Mouse (Mus musculus): ENCODE data around the gene Rcbtb2. TPM values are rescaled to one million over a fixed set of nuclear protein-coding genes. Genes with fewer than 3 reads are reported as not detected.
A peak's percentile ranks its signal among the peaks of the same experiment; 100 is the strongest.

Rcbtb2 gene
- total RNA-seq, 1 experiment from 2014 or later, result 50.0 TPM

DNA sequence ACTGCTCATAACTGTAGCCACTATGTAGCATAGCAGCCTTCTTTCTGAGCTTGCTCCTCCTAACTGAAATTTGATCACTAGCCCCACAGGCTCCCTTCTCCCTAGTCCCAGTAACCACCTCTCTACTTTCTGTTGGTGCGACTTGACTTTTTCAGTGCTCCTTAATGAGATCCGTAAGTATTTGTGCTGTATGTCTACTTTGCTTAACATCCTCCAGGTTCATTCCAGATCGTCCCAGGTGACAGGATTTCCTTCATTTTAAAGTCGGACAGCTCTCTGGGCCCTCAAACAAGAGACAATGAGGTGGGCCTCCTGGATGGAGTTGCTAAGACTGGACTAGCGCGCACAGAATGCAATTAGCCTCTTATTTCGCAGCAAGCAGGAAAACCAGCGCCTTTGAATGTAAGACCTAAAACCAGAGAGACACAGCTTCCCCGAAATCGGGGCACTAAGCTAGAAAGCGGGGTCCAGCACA lies 19.6 kb downstream of the Rcbtb2 start:
- no peak for ATAC-seq (replicated peaks; ENCODE audit: insufficient number of reproducible peaks, low FRiP score, low TSS enrichment, poor library complexity, severe bottlenecking)

DNA sequence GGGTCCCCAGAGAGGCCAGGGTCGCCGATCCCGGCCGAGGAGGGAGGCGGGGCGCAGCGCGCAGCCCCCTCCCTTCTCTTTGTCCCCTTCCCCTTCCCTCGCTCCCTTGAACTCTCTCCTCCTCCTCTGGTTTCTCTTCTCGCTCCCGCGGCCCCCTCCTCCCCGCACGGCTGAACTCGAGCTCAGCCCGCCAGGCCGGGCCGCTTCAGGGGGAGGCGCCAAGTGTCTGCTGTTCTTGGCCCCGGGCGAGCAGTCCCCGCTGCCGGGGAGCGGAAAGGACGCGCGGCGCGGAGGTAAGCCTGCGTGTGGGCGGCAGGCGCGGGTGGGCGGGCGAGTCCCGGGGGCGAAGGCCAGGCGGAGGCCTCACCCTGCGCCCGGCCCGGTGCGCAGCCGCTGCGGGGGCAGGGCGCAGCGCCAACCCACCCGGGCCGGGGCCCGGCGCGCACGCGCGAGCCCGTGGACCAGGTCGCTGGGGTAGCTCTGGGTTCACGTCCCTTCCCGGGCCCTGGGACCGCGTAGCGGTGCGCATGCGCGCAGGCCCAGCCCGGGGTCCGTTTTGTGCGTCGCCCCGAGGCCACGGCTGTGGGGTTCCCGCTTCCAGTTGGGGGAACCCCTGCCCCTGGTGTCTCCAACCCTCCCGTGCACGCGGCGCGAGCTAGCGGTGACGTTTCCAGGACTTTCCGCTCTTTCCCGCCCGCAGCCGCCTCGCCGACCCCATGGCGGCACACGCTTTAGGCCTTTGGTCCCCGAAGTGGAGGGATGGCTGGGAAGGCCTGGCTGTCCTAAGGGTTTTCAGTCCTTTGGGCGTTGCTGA lies 20.3 kb downstream of the Rcbtb2 start:
- ATAC-seq (replicated peaks; ENCODE audit: insufficient number of reproducible peaks, low FRiP score, low TSS enrichment, poor library complexity, severe bottlenecking), result peak; percentile 67

DNA sequence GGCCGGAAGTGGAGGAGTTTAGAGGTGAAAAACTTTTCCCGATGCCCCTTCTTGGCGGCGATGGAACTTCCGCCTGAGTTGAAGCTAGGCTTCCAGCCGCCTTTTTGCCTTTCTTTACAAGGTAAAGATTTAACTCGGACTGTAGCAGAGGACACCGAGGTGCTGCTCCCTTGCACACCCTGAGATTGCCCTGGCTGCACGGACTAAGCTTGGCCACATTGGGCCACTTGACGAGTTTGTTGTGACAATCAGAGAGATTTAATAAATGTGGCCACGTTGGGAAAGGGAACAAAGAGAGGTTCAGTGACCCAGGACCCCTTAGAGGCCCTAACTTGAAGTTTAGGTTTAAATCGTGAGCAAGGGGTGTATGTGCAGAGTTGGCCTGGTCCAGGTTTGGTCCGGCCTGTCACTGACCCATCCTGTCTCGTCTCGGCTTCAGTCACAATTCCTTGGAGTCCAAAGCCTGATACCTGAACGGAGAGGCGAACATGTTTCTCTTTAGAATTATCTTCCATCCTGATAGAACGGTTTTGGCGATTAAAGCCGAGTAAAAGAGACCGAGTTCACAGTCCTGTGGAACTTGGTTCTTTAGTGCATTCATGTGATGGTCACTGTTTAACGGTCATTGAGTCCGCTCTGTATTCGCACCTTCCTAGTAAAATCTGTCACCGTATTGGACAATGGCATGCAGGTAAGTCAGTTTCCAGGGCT lies 21.0 kb downstream of the Rcbtb2 start:
- ATAC-seq (replicated peaks; ENCODE audit: insufficient number of reproducible peaks, low FRiP score, low TSS enrichment, poor library complexity, severe bottlenecking), result no peak

DNA sequence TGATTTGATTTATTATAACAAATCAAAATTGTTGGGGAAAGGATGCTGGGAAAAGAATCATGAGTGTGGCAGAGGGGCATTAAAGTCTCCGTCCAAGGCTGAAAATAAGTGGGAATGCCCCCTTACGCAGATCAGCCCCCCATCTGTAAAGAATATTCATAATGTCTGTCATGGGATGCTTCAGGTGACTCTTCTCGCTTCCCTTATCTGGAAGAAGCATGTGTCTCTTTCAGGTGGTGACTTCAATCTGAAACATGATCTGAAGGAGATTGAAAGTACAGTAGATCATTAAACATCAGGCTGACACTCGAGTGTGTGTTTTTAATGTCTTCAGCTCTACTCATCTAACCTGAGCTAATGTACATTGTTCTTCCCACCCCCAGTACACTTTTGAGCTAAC lies 22.7 kb downstream of the Rcbtb2 start:
- no peak for ATAC-seq (replicated peaks; ENCODE audit: insufficient number of reproducible peaks, low FRiP score, low TSS enrichment, poor library complexity, severe bottlenecking)

DNA sequence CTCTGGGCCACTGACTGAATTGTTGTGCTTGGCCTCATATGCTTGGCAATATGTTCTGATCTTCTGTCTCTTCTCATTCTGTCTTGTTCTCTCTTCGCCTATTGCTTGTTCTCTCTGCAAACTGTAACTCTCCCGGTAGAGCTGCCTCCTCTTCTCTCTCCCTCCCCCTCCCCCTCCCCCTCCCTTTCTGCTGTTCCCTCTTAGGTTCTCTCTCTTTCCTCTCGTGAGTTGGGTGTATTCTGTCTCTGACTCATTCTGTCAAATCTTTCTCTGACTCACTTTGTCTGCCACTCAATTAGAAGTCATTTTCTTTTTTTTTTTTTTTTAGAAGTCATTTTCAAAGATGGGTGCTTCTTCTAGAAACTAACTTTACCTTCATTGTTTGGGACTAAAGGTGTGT lies 23.9 kb downstream of the Rcbtb2 start:
- ATAC-seq (replicated peaks; ENCODE audit: insufficient number of reproducible peaks, low FRiP score, low TSS enrichment, poor library complexity, severe bottlenecking), result no peak

DNA sequence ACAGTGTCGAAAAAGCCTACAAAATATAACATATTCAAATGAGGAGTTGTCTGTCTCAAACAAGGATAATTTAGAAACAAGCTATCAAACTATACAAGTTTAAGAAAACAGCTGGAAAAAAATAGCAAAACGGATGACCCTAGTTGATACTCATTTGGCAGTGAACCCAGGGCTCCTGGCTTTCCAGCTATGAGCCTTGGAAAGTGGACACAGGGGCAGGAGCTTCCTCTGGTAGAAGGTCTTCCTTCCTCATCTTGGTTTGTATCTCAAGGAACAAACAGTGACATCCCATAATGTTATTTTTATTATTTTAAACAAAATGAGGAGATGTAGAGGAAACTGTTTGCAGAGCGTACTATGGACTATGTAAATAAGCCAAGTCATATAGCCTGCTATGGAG lies 25.3 kb downstream of the Rcbtb2 start:
- no peak for ATAC-seq (replicated peaks; ENCODE audit: insufficient number of reproducible peaks, low FRiP score, low TSS enrichment, poor library complexity, severe bottlenecking)

DNA sequence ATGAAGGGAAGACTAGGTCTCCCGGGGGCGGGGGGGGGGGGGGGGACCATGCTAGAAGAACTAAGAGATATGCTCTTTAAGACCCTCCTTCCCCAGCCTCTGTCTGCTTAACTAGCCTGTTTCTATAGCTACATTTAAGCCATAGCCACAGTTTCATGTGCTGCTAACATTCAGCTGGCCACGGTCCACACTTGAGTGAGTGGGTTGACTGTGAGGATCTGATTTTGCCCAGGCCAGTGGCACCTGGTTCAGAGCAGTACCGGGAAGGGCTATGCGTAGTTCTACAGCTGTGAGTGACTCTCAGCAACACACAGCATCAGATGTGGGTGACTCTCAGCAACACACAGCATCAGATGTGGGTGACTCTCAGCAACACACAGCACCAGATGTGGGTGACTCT lies 38.5 kb downstream of the Rcbtb2 start:
- no peak for ATAC-seq (replicated peaks; ENCODE audit: insufficient number of reproducible peaks, low FRiP score, low TSS enrichment, poor library complexity, severe bottlenecking)

DNA sequence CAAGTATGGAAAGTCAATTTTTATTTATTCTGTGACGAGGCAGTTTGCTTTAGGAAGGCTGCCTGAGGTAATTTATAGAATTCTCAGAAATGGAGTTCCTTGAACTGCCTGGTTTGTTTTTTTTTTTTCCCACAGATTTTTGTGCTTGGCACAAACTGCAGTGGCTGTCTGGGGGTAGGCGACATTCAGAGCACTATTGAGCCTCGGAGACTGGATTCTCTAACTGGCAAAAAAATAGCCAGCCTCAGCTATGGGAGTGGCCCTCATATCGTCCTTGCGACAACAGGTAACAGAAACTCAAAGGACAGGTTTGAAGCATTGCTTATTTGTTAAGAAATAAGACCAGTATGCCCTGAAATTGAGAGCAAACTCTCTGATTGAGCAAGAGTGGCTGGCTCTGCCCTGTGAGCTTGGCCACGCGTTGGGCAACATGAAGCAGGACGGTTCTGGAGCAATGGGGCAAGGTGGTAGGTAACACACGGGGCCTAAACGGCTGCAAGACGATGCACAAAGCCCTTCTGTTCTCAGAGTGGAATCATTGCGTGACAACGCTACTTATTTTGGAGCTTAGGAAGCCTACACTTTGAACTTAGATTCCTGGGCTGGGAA lies 39.5 kb downstream of the Rcbtb2 start:
- ATAC-seq (replicated peaks; ENCODE audit: insufficient number of reproducible peaks, low FRiP score, low TSS enrichment, poor library complexity, severe bottlenecking), result no peak

DNA sequence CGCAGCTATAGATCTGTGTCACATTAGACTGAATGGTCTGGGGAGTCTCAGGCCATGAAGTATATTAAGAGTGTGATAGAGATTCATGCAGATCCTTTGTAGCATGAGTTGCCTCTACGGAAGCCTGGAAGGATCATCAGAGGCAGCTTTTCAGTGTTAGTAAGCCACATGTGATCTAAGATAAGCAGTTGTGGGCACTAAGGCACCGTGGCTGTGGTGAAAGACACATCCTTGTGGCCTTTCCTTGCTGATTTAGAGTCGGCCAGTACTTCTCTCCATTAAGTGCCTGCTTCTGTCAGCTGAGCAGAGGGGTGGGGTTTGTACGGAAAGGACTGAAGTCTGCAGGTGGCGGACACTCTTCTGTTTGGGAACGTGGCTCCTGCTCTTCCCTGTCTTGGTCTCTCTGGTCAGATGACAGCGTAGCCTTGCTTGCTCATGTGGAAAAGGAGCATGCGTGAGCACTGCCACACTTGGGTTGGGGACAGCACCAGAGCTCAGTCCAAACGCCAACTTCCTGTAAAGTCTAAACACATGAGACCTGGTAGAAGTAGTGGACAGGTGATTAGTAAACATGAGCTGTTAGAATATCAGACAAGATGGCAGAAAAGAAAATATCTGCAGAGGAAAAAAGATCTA lies 40.6 kb downstream of the Rcbtb2 start:
- ATAC-seq (replicated peaks; ENCODE audit: insufficient number of reproducible peaks, low FRiP score, low TSS enrichment, poor library complexity, severe bottlenecking), result no peak

DNA sequence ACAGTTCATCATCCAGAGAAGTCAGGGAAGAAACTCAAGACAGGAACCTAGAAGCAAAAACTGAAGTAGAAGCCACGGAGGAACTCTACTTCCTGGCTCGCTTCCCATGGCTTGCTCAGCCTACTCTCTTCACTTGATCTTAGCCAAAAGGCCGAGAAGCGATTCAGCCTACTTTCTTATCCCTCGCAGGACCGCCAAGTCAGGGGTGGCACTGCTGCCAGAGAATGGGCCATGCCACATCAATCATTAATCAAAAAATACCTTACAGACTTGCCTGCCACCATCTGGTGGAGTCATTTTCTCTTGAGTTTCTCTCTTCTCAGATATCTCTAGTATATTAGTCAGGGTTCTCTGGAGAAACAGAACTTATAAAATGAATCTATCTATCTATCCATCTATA lies 42.3 kb downstream of the Rcbtb2 start:
- ATAC-seq (replicated peaks; ENCODE audit: insufficient number of reproducible peaks, low FRiP score, low TSS enrichment, poor library complexity, severe bottlenecking), result no peak

DNA sequence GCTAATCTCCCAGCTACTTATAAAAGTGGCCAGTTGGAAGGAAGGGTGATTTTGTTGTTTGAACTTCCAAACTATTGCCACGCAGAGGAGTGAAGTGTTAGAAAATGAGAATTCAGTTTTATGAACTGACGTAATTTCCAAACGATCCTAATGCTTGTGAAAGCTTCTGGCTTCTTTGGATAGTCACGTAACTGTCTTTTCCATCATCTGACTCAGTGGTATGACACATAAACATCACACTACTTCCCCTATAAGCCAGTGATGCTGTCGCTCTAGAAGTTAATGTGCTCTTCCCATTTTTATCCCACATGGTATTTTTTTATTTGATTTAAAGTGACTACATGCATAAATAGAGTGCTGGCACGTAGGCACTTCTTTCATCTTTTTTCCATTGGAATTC lies 45.8 kb downstream of the Rcbtb2 start:
- ATAC-seq (replicated peaks; ENCODE audit: insufficient number of reproducible peaks, low FRiP score, low TSS enrichment, poor library complexity, severe bottlenecking), result peak; percentile 67

DNA sequence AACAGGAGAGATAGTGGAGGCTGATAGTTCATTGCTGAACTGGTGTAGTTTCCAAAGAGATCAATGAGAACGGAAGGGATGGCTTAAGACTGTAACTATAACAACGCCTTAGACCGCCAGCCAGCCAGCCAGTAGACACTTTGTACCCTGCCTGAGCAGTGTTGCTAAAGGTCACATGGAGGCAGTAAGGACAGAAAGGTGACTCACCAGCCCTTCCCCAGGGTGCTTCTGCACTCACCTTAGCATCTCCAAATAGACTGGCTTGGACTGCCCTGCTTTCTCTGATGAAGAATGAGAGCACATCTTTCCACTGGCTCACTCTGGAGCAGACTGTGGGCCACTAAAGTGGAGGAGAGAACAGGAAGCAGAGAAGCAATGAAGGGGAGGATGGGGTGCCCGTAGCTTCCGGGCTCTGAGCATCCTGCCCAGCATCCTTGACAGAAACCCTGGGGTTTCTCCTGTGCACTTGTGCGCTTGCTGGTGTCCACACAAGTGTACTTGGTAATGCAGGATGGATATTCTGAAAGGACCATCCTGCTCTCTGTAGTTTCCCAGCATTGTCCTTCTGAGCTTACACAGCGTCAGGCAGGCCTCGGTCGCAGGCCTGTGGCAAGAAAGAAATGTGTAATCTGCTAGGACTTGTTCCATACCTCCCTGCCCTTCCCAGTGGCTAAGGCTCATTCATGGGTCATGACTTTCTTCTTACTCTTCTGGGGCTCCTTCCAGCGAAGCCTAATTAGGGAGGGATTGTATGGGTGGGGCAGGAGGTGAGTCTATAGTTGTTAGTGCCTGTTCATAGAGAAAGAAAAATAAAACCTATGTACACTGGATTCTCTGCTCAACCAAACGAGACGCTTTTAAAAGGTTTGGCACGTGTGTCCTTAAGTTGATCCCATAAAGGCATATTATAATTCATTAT lies 47.3 kb downstream of the Rcbtb2 start:
- ATAC-seq (replicated peaks; ENCODE audit: insufficient number of reproducible peaks, low FRiP score, low TSS enrichment, poor library complexity, severe bottlenecking), result no peak

DNA sequence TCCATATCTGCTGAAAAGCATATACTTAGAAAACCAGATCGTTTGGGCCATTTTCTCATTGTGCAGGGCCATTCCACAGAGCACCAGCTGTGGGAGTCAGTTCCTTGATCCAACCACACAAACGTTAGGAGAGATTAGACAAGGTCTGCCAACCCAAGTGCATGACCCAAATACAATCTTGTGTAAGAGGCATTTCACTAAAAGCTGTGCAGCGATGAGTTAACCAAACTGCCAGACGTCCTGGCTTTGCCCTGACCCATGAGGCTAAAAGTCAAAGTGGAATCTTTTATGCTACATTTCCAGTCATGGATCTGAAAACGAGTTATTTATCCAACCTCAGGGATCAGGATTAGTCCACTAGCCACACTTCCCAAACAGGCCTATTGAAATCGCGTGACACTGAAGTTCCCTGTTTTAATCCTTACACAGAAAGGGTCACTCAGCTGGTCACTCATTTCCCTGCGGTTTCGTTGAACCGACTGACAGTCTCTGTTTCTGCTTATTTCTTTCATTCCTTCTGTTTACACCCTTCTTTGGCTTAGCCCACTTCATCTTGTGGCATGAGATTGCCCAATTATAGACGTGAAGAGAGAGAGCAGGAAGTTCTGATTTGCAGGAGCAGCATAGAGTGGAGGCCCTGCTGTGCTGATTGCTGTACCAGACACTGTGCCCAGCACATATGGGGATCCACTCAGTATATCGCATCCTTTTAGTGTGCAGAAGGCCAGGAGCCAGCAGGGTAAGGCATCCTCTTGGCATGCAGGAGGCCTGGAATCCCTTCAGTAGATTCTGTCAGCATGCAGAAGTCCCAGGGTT lies 49.6 kb downstream of the Rcbtb2 start:
- peak; percentile 65 for ATAC-seq (replicated peaks; ENCODE audit: insufficient number of reproducible peaks, low FRiP score, low TSS enrichment, poor library complexity, severe bottlenecking)

DNA sequence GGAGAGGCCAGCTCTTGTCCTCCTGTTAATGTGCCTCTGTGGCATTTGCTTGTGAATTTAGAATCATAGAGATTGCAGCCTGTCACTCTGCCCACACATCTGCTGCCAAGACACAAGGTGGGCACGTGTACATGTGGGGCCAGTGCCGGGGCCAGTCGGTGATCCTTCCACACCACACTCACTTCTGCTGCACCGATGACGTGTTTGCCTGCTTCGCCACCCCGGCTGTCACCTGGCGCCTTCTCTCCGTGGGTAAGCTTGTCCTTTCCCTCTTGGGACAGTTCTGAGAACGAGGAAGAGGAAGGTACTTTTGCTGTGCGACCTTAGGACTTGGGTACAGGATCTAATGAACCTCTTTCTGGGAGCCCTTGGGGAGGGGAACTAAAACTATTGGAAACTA lies 50.8 kb downstream of the Rcbtb2 start:
- no peak for ATAC-seq (replicated peaks; ENCODE audit: insufficient number of reproducible peaks, low FRiP score, low TSS enrichment, poor library complexity, severe bottlenecking)

DNA sequence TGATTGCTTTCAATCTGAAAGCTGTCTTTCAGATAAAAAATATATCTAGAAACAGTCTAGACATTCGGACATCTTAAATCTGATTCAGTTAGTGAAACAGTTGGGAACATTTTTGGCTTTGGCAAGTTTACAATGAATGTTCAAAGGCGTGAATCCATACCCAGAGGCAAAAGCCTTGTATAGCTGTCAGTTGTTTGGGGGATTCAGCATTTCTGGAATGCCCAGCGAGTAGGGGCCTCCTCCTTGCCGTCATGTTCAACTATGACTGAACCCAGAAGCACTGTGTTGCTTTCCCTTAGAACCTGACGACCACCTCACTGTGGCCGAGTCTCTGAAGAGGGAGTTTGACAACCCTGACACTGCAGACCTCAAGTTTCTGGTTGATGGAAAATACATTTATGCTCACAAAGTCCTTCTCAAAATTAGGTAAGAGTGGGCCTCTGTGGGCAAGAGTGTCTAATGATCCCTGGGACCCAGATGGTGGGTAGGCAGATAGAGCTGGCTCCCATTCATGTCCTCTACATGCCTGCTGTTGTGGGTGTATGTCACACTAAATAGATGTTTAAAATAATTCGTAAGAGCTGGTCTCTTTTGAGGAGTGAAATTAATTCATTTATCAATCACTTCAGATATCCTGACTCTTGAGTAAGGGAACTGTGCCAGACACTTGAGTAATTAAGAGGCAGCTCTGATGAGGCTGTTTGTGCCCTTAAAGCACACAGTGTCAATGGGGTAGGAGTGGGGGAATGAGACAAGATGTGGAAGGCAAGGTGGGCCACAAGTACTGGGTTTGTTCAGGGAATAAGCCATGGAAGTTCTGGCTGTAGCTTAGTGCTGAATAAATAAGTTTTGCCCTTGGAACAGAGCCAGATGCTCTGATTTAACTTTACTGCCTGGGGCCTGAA lies 51.5 kb downstream of the Rcbtb2 start:
- no peak for ATAC-seq (replicated peaks; ENCODE audit: insufficient number of reproducible peaks, low FRiP score, low TSS enrichment, poor library complexity, severe bottlenecking)

DNA sequence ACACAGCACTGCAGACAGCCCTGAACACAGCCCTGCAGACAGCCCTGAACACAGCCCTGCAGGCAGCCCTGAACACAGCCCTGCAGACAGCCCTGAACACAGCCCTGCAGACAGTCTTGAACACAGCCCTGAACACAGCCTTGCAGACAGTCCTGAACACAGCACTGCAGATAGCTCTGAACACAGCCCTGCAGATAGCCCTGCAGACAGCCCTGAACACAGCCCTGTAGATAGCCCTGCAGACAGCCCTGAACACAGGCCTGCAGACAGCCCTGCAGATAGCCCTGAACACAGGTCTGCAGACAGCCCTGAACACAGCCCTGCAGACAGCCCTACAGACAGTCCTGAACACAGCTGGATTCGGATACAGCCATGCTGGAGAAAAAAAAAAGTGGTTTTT lies 52.2 kb downstream of the Rcbtb2 start:
- ATAC-seq (replicated peaks; ENCODE audit: insufficient number of reproducible peaks, low FRiP score, low TSS enrichment, poor library complexity, severe bottlenecking), result no peak

DNA sequence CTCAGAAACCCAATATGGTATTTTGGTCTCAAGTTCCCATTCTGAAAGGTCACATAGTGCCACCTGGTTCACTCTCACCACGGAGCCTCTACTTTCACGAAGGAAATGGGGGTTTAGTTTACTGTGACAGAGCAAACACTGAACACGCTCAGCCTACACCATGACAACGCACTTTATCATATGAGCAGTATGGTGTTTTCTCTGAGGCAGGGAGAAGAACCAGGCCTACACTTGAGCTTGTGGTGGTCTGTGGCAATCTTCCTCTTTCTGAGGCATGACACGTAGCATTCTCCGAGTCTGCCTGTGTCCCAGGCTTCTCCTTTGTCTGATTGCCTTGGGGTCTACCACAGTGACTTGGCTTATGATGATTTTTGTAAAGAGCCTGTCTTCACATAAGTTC lies 53.0 kb downstream of the Rcbtb2 start:
- ATAC-seq (replicated peaks; ENCODE audit: insufficient number of reproducible peaks, low FRiP score, low TSS enrichment, poor library complexity, severe bottlenecking), result peak; percentile 77

All from monocyte, adult 5-6 weeks (primary cell).